Mouse (Mus musculus) adrenal gland, adult 8-10 months (tissue): ENCODE data around the gene Anks4b. TPM values are rescaled to one million over a fixed set of nuclear protein-coding genes. Genes with fewer than 3 reads are reported as not detected.

Experiments
- DNase-seq: peaks from one replicate; pipeline ENCODE4 v3.0.0; 2022
- total RNA-seq, 4 experiments: library from RNA; stranded (reverse); gene quantifications; 2 replicates each; pipeline ENCODE4 v1.2.4; 2022

The Anks4b gene
- total RNA-seq, 4 experiments from 2014 or later, result 0.07 to 0.49 (median 0.37) TPM

GRCm38 (mm10) chr7:120189369-120190149 lies 15.9 kb downstream of the Anks4b start:
- DNase-seq, result no peak

- no peak for DNase-seq
Observed at GRCm38 (mm10) chr7:120190150-120190665, 16.6 kb downstream of the Anks4b start.

- no peak for DNase-seq
Observed at GRCm38 (mm10) chr7:120192207-120192606, 18.5 kb downstream of the Anks4b start.

- DNase-seq, result peak; percentile 33
Observed at GRCm38 (mm10) chr7:120192816-120193215, 19.2 kb downstream of the Anks4b start.

GRCm38 (mm10) chr7:120195207-120195606 lies 21.5 kb downstream of the Anks4b start:
- DNase-seq, result no peak

- DNase-seq, result no peak
Observed at GRCm38 (mm10) chr7:120201231-120201744, 27.6 kb downstream of the Anks4b start.

GRCm38 (mm10) chr7:120201771-120202170 lies 28.1 kb downstream of the Anks4b start, which contains the start of gene Crym:
Gene Crym (minus strand): TSS chr7:120202111.
- no peak for DNase-seq

- peak; percentile 70 for DNase-seq
Observed at GRCm38 (mm10) chr7:120203789-120204188, 30.1 kb downstream of the Anks4b start, which contains the start of gene Abca14. Gene Abca14 (plus strand): TSS chr7:120203961.

- no peak for DNase-seq
Observed at GRCm38 (mm10) chr7:120205989-120206388, 32.3 kb downstream of the Anks4b start.

GRCm38 (mm10) chr7:120228541-120228940 lies 54.9 kb downstream of the Anks4b start:
- DNase-seq, result no peak

Other genes with a start within 250 kb of the Anks4b start
- under 1 TPM in 3 of 4 experiments, not detected in 1; 0.06 to 0.11 (median 0.06) TPM for gene Dnah3, start 78.6 kb upstream of the Anks4b start, total RNA-seq
- gene Tmem159, start 71.5 kb upstream of the Anks4b start, total RNA-seq, result 100 to 1,000 TPM in 3 of 4 experiments, 10 to 100 TPM in 1; 95.7 to 156 (median 129) TPM
- not detected for gene Zp2, start 28.6 kb upstream of the Anks4b start, total RNA-seq
- gene Crym, start 28.3 kb downstream of the Anks4b start, total RNA-seq, result 1 to 10 TPM in 3 of 4 experiments, under 1 TPM in 1; 0.70 to 9.0 (median 4.9) TPM
- gene Abca14, start 30.1 kb downstream of the Anks4b start, total RNA-seq, result under 1 TPM in 1 of 4 experiments, not detected in 3; 0.08 TPM
- gene Abca15, start 154.8 kb downstream of the Anks4b start, total RNA-seq, result not detected
- gene Abca16, start 235.8 kb downstream of the Anks4b start, total RNA-seq, result not detected